ENCODE assay signal across 8 mouse cellular contexts in genomic region chr3:137778113-137778512, GRCm38 (mm10).
A peak's percentile ranks its signal among the peaks of the same experiment; 100 is the strongest.
DNase-seq lines count a peak whose midpoint lies in the region; ATAC-seq and TF ChIP-seq lines count a peak whose summit lies in the region.

No protein-coding gene starts in this region.

- peaks cover 3 to 14% of the 10 kb centered on the region in 2 experiments; a peak in 3 of 4 replicates for H3K4me1 ChIP-seq in ES-E14 (ENCODE audit: control insufficient read depth in 2 of 2, insufficient read depth in 2 of 2, low read length in 2 of 2, poor library complexity in 1 of 2)
- peaks cover 22% of the 10 kb centered on the region for H3K4me1 ChIP-seq in heart, embryonic 15.5 days (replicated peaks)
- peaks cover 7% of the 10 kb centered on the region; the same call in 1 of the 2 replicates for H3K4me1 ChIP-seq in neural tube, embryonic 12.5 days

- H3K36me3 ChIP-seq in ES-E14 (ENCODE audit: control insufficient read depth, insufficient read depth, low read length, poor library complexity, severe bottlenecking), result no peaks in the 10 kb centered on the region
- H3K36me3 ChIP-seq in heart, embryonic 15.5 days, result no peaks in the 10 kb centered on the region
- no peaks in the 10 kb centered on the region for H3K36me3 ChIP-seq in neural tube, embryonic 12.5 days

- ATAC-seq in heart, embryonic 15.5 days (replicated peaks; ENCODE audit: insufficient number of reproducible peaks, insufficient read depth, low FRiP score, low read depth), result no peak
- peak; percentile 33; the same call in 1 of the 2 replicates for ATAC-seq in neural tube, embryonic 12.5 days (ENCODE audit: low FRiP score, low read depth)

- peak overlapping the region; percentile 50 for H3K4me2 ChIP-seq in heart, embryonic 15.5 days
- no peak overlapping the region for H3K4me2 ChIP-seq in neural tube, embryonic 12.5 days (replicated peaks)

- H3K9ac ChIP-seq in ES-E14 (ENCODE audit: insufficient read depth, low read depth, low read length, poor library complexity, severe bottlenecking), result no peak overlapping the region
- 0 out of 2 replicates have a peak overlapping the region, but pooled peaks have one; percentile 19 for H3K9ac ChIP-seq in heart, embryonic 15.5 days
- H3K9ac ChIP-seq in neural tube, embryonic 12.5 days, result no peak overlapping the region

- 31% methylated on average over 7 of the region's 7 CpGs for WGBS in heart, embryonic 15.5 days
- 46% methylated on average over 7 of the region's 7 CpGs for WGBS in neural tube, embryonic 12.5 days

- no peak overlapping the region for H3K27ac ChIP-seq in ES-E14 (ENCODE audit: insufficient read depth, low read depth, low read length, poor library complexity, severe bottlenecking)
- H3K27ac ChIP-seq in heart, embryonic 15.5 days, result no peak overlapping the region
- no peak overlapping the region for H3K27ac ChIP-seq in neural tube, embryonic 12.5 days

- H3K9me3 ChIP-seq in ES-E14 (ENCODE audit: control insufficient read depth, insufficient read depth, low read depth, low read length), result no peaks in the 10 kb centered on the region
- no peaks in the 10 kb centered on the region for H3K9me3 ChIP-seq in heart, embryonic 15.5 days (replicated peaks)
- H3K9me3 ChIP-seq in neural tube, embryonic 12.5 days, result no peaks in the 10 kb centered on the region

- intact Hi-C loops in left cerebral cortex, postnatal 10 days (cut with DNase I), result loop anchor here (5.0 kb wide), 1 partner anchor 39 kb away; no protein-coding TSS in a partner anchor
- intact Hi-C loops in left cerebral cortex, postnatal 36 days (cut with DNase I), result loop anchor here (1.0 to 10.0 kb wide), 3 partner anchors 39 to 365 kb away; partner anchors contain the start of gene Trmt10a
- intact Hi-C loops in gastrocnemius, postnatal 36 days (cut with DNase I), result loop anchor here (5.0 to 10.0 kb wide), 2 partner anchors 207 to 369 kb away; partner anchors contain the start of gene Dapp1

- peaks cover 4% of the 10 kb centered on the region; the same call in 1 of the 2 replicates for H3K27me3 ChIP-seq in heart, embryonic 15.5 days
- H3K27me3 ChIP-seq in neural tube, embryonic 12.5 days (replicated peaks), result no peaks in the 10 kb centered on the region

- peak; percentile 32 to 43 for DNase-seq in left cerebral cortex, postnatal 10 days (ENCODE audit: extremely low spot score in 1 of 2, low spot score in 2 of 2)
- no peak for DNase-seq in left cerebral cortex, postnatal 36 days (ENCODE audit: low spot score in 2 of 2)
- peak; percentile 79 for DNase-seq in ES-E14 (ENCODE audit: low read depth, low spot score)
- DNase-seq in cerebellum, postnatal 10 days, result peak; percentile 63 to 73
- peak; percentile 34 to 53 for DNase-seq in kidney, postnatal 36 days
- no peak for DNase-seq in gastrocnemius, postnatal 36 days

- 0 out of 4 replicates have a peak overlapping the region, but pooled peaks of 1 of the 2 experiments have one; percentile 24 for H3K4me3 ChIP-seq in ES-E14 (ENCODE audit: insufficient read depth in 1 of 2, low read depth in 1 of 2, low read length in 2 of 2, poor library complexity in 1 of 2, severe bottlenecking in 1 of 2)
- no peak overlapping the region for H3K4me3 ChIP-seq in heart, embryonic 15.5 days
- H3K4me3 ChIP-seq in neural tube, embryonic 12.5 days, result no peak overlapping the region

- in situ Hi-C loops in ES-E14 (cut with MboI; ENCODE audit: low sequenced_read_pairs in 2 of 2, unreplicated experiment in 2 of 2), result loop anchor here (10.0 to 25.0 kb wide), 3 partner anchors 359 to 657 kb away; partner anchors contain the start of genes Mttp (in 2 of the 2) and Trmt10a (in 2 of the 2)

TF ChIP-seq in ES-E14, 5 proteins besides CTCF, POLR2A, EP300 and RAD21:
- TF ChIP-seq CHD2 (IDR thresholded peaks at IDR 0.05; ENCODE audit: low read depth, low read length) (no peak), ZC3H11A (IDR thresholded peaks at IDR 0.05; ENCODE audit: borderline replicate concordance, low read depth, low read length) (peak; percentile 93), MAFK (IDR thresholded peaks at IDR 0.05; ENCODE audit: insufficient read depth, low read depth, low read length) (no peak), HCFC1 (IDR thresholded peaks at IDR 0.05; ENCODE audit: borderline replicate concordance, insufficient read depth, low read length) (no peak), ZNF384 (IDR thresholded peaks at IDR 0.05; ENCODE audit: low read depth, low read length) (0 out of 2 replicates have a peak, but pooled peaks have one; percentile 7)

Comparison
In these comparisons a context has a peak if more than half of its experiments do, and no peak if none do; other contexts are left out.
1. DNase-seq: peak in left cerebral cortex, postnatal 10 days (2 of 2), ES-E14 (single experiment), cerebellum, postnatal 10 days (2 of 2) and kidney, postnatal 36 days (2 of 2); none in left cerebral cortex, postnatal 36 days (0 of 2) and gastrocnemius, postnatal 36 days (0 of 2).